Mouse (Mus musculus) adrenal gland, adult 18-20 months (tissue): ENCODE results near the gene Setx. TPM values are rescaled to one million over a fixed set of nuclear protein-coding genes. Genes with fewer than 3 reads are reported as not detected.
A peak's percentile ranks its signal among the peaks of the same experiment; 100 is the strongest.

ENCODE experiments used
- DNase-seq, 2 experiments: peaks; one replicate each; pipeline ENCODE4 v3.0.0; 2021 to 2022; ENCODE audit warnings: low spot score in 2 of 2
- total RNA-seq, 2 experiments: library from RNA; stranded (reverse); gene quantifications; 1 replicate in 1 of 2; 2 replicates in 1 of 2; pipeline ENCODE4 v1.2.3; 2021

Setx gene
- total RNA-seq, 2 experiments from 2014 or later = 21.9 to 29.2 TPM

- DNase-seq = no peak
These were observed 6.3 kb downstream of the Setx start for GRCm38 (mm10) chr2:29130118-29130899.

- no peak for DNase-seq
These were observed 11.2 kb downstream of the Setx start for GRCm38 (mm10) chr2:29135161-29135560.

GRCm38 (mm10) chr2:29151941-29152340 lies 28.0 kb downstream of the Setx start:
- no peak for DNase-seq

- DNase-seq = no peak
These were observed 44.1 kb downstream of the Setx start for GRCm38 (mm10) chr2:29168067-29168466.

GRCm38 (mm10) chr2:29174887-29175286 lies 50.9 kb downstream of the Setx start:
- DNase-seq = no peak

- DNase-seq = no peak
These were observed 55.8 kb downstream of the Setx start for GRCm38 (mm10) chr2:29179810-29180209.

- no peak for DNase-seq
These were observed 57.1 kb downstream of the Setx start for GRCm38 (mm10) chr2:29181111-29181510.

- DNase-seq = no peak
These were observed 59.4 kb downstream of the Setx start for GRCm38 (mm10) chr2:29183266-29183924.

GRCm38 (mm10) chr2:29186209-29186608 lies 62.2 kb downstream of the Setx start:
- DNase-seq = no peak

GRCm38 (mm10) chr2:29190392-29190791 lies 66.4 kb downstream of the Setx start:
- DNase-seq = no peak

- DNase-seq = no peak
These were observed 67.5 kb downstream of the Setx start for GRCm38 (mm10) chr2:29191216-29192215.

GRCm38 (mm10) chr2:29192629-29193278 lies 68.8 kb downstream of the Setx start:
- peak in 1 of 2 experiments; percentile 17 for DNase-seq

- peak in 1 of 2 experiments; percentile 19 for DNase-seq
These were observed 70.0 kb downstream of the Setx start for GRCm38 (mm10) chr2:29193819-29194546.

GRCm38 (mm10) chr2:29194547-29195463 lies 70.8 kb downstream of the Setx start:
- peak; percentile 89 to 90 for DNase-seq

GRCm38 (mm10) chr2:29196844-29197243 lies 72.9 kb downstream of the Setx start:
- peak in 1 of 2 experiments; percentile 14 for DNase-seq

- peak in 1 of 2 experiments; percentile 41 for DNase-seq
These were observed 74.5 kb downstream of the Setx start for GRCm38 (mm10) chr2:29198446-29198845.

GRCm38 (mm10) chr2:29199909-29200308 lies 75.9 kb downstream of the Setx start:
- peak; percentile 62 to 63 for DNase-seq

- DNase-seq = no peak
These were observed 77.4 kb downstream of the Setx start for GRCm38 (mm10) chr2:29201223-29201955.
